Mouse (Mus musculus): ENCODE data around the gene Heatr5b. TPM values are rescaled to one million over a fixed set of nuclear protein-coding genes. Genes with fewer than 3 reads are reported as not detected.

The Heatr5b gene
- polyA plus RNA-seq (2015; fragmentation: Nextera tagmentation; extraction: Ambion mirVana) = 4.6 and 6.0 TPM in 2 replicates

DNA sequence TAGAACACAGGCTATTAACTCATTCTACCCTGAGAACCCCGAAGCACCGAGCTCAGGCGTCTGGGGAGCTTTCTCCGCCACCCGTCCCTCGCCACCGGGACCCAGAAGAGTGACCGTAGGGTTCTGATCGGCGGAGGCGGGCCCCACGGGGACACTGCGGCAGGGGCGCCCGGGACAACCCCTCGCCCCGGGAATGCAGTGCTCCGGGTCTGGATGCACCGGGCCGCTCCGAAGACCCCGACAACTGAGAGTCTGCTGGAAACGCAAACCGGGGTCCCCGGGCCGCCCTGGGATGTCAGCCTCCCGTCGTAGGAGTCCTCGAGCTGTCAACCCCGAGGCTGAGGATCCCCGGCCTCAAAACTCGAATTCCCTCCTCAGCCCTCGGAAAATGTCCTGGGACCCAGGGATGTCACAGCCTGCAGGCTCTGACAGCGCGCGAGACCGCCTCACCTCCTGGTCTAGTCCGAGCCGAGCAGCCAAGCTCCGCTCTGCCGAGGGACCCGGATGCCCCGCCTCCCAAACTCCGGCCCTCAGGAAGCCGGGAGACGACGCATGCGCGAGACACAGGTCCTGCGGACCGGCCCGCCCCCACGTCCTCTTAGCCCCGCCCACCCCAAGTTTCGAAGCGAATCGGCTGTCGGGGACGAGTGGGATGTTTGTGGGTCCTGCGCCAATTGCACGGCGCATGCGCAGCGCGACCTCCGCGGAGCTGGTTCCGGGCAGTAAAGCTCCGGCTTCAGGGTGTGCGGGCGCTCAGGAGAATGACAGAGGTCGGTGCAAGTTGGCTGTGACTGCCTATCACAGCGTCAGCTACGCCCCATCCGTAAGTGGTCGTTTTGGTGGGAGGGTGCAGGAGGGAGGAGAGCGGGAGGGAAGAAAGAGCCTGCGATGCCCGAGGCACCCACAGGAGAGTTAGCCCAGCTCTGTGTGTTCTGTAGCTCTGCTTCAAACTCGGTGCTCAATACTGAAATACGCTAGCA, at the start of gene Heatr5b, which contains the start of gene Gpatch11:
TSS of gene Heatr5b (minus strand) at position 509 of the 980 bp plus-strand sequence.
TSS of gene Gpatch11 (plus strand) at position 712 of the 980 bp plus-strand sequence.

DNA sequence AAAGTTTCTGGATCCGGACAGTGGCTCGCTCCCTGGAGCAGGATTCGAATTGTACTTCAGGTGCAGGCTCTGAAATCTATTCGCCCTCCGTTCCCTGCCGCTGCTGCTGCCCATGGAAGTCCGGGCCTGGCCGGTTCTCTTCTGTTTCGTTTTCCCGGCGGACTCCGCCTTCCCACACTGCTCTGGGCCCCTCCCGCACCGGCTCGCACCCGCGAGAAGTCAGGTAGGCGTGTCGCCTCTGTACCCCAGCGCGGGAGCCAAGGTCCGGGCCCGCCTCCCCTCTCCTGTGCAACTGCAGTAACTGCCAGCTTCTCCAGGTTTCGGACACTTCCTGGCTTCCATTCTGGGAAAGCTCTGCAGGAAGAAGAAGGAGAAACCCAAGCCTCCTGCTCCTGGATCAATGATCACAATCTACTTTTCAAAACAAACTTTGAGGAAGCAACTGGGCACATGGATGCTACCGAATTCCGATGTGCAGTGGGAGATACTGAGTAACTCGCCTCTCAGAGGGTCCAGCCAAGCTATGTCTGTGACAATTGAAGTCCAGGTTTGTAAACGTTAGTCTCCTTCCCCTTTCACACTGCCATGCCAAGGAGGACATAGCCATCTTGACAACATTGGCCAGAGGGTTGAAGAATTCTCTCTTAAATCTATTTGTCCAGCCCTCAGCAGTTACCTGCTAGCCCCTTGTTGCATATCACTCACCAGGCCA, 47.4 kb upstream of the Heatr5b start, which contains the start of gene Eif2ak2:
TSS of gene Eif2ak2 (minus strand) at position 173 of the 712 bp plus-strand sequence.

GRCm38 (mm10) chr17:78737096-78737495, 98.1 kb downstream of the Heatr5b start, which contains the start of gene Strn:
TSS of gene Strn (minus strand) at chr17:78737196.

Other genes starting within 250 kb of the Heatr5b start
- gene Strn, start 98.2 kb downstream of the Heatr5b start, polyA plus RNA-seq (2015; fragmentation: Nextera tagmentation; extraction: Ambion mirVana) = 2.9 and 3.6 TPM in 2 replicates
- 38.8 and 46.2 TPM in 2 replicates for gene Gpatch11, start 203 bp upstream of the Heatr5b start, polyA plus RNA-seq (2015; fragmentation: Nextera tagmentation; extraction: Ambion mirVana)
- 13.3 and 14.3 TPM in 2 replicates for gene Eif2ak2, start 47.2 kb upstream of the Heatr5b start, polyA plus RNA-seq (2015; fragmentation: Nextera tagmentation; extraction: Ambion mirVana)
- gene Sult6b1, start 71.6 kb upstream of the Heatr5b start, polyA plus RNA-seq (2015; fragmentation: Nextera tagmentation; extraction: Ambion mirVana) = 0.06 and 0.10 TPM in 2 replicates
- gene Cebpzos, start 81.1 kb upstream of the Heatr5b start, polyA plus RNA-seq (2015; fragmentation: Nextera tagmentation; extraction: Ambion mirVana) = 77.9 and 81.0 TPM in 2 replicates
- 35.2 and 36.6 TPM in 2 replicates for gene Cebpz, start 101.7 kb upstream of the Heatr5b start, polyA plus RNA-seq (2015; fragmentation: Nextera tagmentation; extraction: Ambion mirVana)
- gene Ndufaf7, start 101.8 kb upstream of the Heatr5b start, polyA plus RNA-seq (2015; fragmentation: Nextera tagmentation; extraction: Ambion mirVana) = 37.6 and 40.2 TPM in 2 replicates
- gene Prkd3, start 185.5 kb upstream of the Heatr5b start, polyA plus RNA-seq (2015; fragmentation: Nextera tagmentation; extraction: Ambion mirVana) = 19.2 and 23.5 TPM in 2 replicates
- 94.7 and 131 TPM in 2 replicates for gene Qpct, start 216.5 kb upstream of the Heatr5b start, polyA plus RNA-seq (2015; fragmentation: Nextera tagmentation; extraction: Ambion mirVana)